Mouse (Mus musculus) small intestine, adult 10 weeks (tissue): ENCODE results near the gene Ccr9. TPM values are rescaled to one million over a fixed set of nuclear protein-coding genes. Genes with fewer than 3 reads are reported as not detected.

Source experiments
- polyA plus RNA-seq: library from polyadenylated mRNA; stranded (reverse); fragments of 350-450 nt; fragmentation: Illumina TruSeq; extraction: RNeasy Lipid Tissue Mini Kit (QIAGEN cat#74804); gene quantifications from one replicate; pipeline ENCODE4 v1.2.3, GENCODE M21; 2014; ENCODE audit warnings: low replicate concordance

Gene Ccr9
- polyA plus RNA-seq: 6.0 TPM

GRCm38 (mm10) chr9:123678327-123679105 is at the start of gene Ccr9, which contains the start of gene Slc6a20a:
Gene Ccr9 (plus strand): TSS chr9:123678439.
Gene Slc6a20a (minus strand): TSS chr9:123678885.

GRCm38 (mm10) chr9:123632281-123632680 is 46.0 kb upstream of the Ccr9 start, which contains the start of gene Slc6a20b:
Gene Slc6a20b (minus strand): TSS chr9:123632565.

GRCm38 (mm10) chr9:123717186-123718008 is 39.2 kb downstream of the Ccr9 start, which contains the start of gene Lztfl1:
Gene Lztfl1 (minus strand): TSS chr9:123717697.

GRCm38 (mm10) chr9:123806267-123806666 is 128.0 kb downstream of the Ccr9 start, which contains the start of gene Cxcr6:
Gene Cxcr6 (plus strand): TSS chr9:123806475.

Other genes starting within 250 kb of the Ccr9 start
- 21.4 TPM for gene Limd1, start 199.7 kb upstream of the Ccr9 start, polyA plus RNA-seq
- gene Sacm1l, start 148.7 kb upstream of the Ccr9 start, polyA plus RNA-seq: 284 TPM
- gene Slc6a20b, start 45.9 kb upstream of the Ccr9 start, polyA plus RNA-seq: 8.4 TPM
- 916 TPM for gene Slc6a20a, start 446 bp downstream of the Ccr9 start, polyA plus RNA-seq
- gene Lztfl1, start 39.3 kb downstream of the Ccr9 start, polyA plus RNA-seq: 63.7 TPM
- gene Cxcr6, start 128.0 kb downstream of the Ccr9 start, polyA plus RNA-seq: 9.3 TPM
- 9.6 TPM for gene Fyco1, start 173.5 kb downstream of the Ccr9 start, polyA plus RNA-seq
- 2.1 TPM for gene Xcr1, start 183.6 kb downstream of the Ccr9 start, polyA plus RNA-seq